In the genomic region with DNA sequence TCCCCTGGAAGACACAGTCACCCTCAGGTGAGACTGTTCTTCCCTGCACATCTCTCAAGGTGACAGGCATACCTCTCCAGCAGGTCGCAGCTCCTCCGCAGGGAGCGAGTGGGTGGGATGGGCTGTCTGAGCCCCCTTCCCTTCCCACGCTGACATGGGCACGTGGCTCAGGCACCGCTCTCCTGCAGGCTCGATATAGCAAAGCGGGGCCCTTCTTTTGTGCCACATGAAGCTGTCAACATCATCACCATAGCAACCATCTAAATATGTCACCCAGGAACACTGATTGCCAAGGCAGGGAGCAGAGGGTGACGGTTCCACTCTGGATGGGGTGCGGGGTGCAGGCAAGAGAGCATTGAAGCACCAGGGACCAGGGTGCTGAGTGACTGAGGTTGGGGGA, we compare ENCODE assay signal across 12 mouse cellular contexts. TPM values are rescaled to one million over a fixed set of nuclear protein-coding genes. Genes with fewer than 3 reads are reported as not detected.
DNase-seq lines count a peak whose midpoint lies in the region; ATAC-seq and TF ChIP-seq lines count a peak whose summit lies in the region.
"Had no signal": no experiment of that assay in that cellular context is flagged by ENCODE, and none has a peak within 500 bp of the region (broad histone marks: within the 10 kb centered on the region; RNA-seq: fewer than 3 reads in every experiment).

No protein-coding gene starts in this region.

- H3K36me3 ChIP-seq in limb, embryonic 13.5 days, result no peaks in the 10 kb centered on the region
- H3K36me3 ChIP-seq in limb, embryonic 10.5 days, result no peaks in the 10 kb centered on the region
- H3K36me3 ChIP-seq in liver, postnatal 0 days (replicated peaks; ENCODE audit: insufficient read depth, low read length), result no peaks in the 10 kb centered on the region
- H3K36me3 ChIP-seq: embryonic facial prominence, embryonic 12.5 days; intestine, embryonic 15.5 days had no signal

- no peak overlapping the region for H3K4me2 ChIP-seq in limb, embryonic 13.5 days (replicated peaks)
- no peak overlapping the region for H3K4me2 ChIP-seq in liver, postnatal 0 days (ENCODE audit: low read depth, low read length)
- H3K4me2 ChIP-seq: embryonic facial prominence, embryonic 12.5 days; intestine, embryonic 15.5 days had no signal

- H3K27ac ChIP-seq in limb, embryonic 13.5 days, result no peak overlapping the region
- H3K27ac ChIP-seq in limb, embryonic 10.5 days, result no peak overlapping the region
- no peak overlapping the region for H3K27ac ChIP-seq in liver, postnatal 0 days (ENCODE audit: low read depth)
- H3K27ac ChIP-seq: embryonic facial prominence, embryonic 12.5 days; intestine, embryonic 15.5 days had no signal

- DNase-seq in limb, embryonic 10.5 days (ENCODE audit: low spot score), result no peak
- peak; percentile 67 to 77 for DNase-seq in frontal cortex, adult 2 months (ENCODE audit: extremely low spot score in 1 of 2, low spot score in 1 of 2)
- peak; percentile 60 to 79 for DNase-seq in layer of hippocampus, postnatal 14 days (ENCODE audit: low spot score in 2 of 2)
- peak; percentile 79 to 89 for DNase-seq in right cerebral cortex, postnatal 10 days (ENCODE audit: low spot score in 2 of 2)
- DNase-seq in liver, postnatal 0 days, result no peak
- DNase-seq in thymus, postnatal 14 days, result no peak
- DNase-seq in liver, result no peak
- DNase-seq: gastrocnemius, postnatal 14 days; lung, adult 2 months had no signal

- TF ChIP-seq EP300 in liver, postnatal 0 days (IDR thresholded peaks at IDR 0.05; ENCODE audit: low read depth), result no peak

- no peaks in the 10 kb centered on the region for H3K9me3 ChIP-seq in limb, embryonic 13.5 days
- H3K9me3 ChIP-seq in limb, embryonic 10.5 days (replicated peaks), result no peaks in the 10 kb centered on the region
- H3K9me3 ChIP-seq in liver, postnatal 0 days (ENCODE audit: low read length), result no peaks in the 10 kb centered on the region
- H3K9me3 ChIP-seq: embryonic facial prominence, embryonic 12.5 days; intestine, embryonic 15.5 days had no signal

- peaks cover 29% of the 10 kb centered on the region for H3K27me3 ChIP-seq in limb, embryonic 13.5 days
- H3K27me3 ChIP-seq in limb, embryonic 10.5 days (ENCODE audit: low read depth, poor library complexity, severe bottlenecking), result peaks cover 35% of the 10 kb centered on the region
- H3K27me3 ChIP-seq in liver, postnatal 0 days (ENCODE audit: insufficient read depth, low read length), result no peaks in the 10 kb centered on the region

- 70% methylated on average over 10 of the region's 10 CpGs for WGBS in limb, embryonic 13.5 days
- WGBS in limb, embryonic 10.5 days, result 72% methylated on average over 10 of the region's 10 CpGs
- WGBS in liver, postnatal 0 days (ENCODE audit: insufficient replicate concordance), result 64% methylated on average over 10 of the region's 10 CpGs

- H3K4me1 ChIP-seq in limb, embryonic 13.5 days, result peaks cover 12% of the 10 kb centered on the region
- H3K4me1 ChIP-seq in limb, embryonic 10.5 days, result peaks cover 27% of the 10 kb centered on the region
- H3K4me1 ChIP-seq in liver, postnatal 0 days (ENCODE audit: insufficient read depth), result peaks cover 7% of the 10 kb centered on the region; the same call in 1 of the 2 replicates

- H3K9ac ChIP-seq in limb, embryonic 13.5 days, result 0 out of 2 replicates have a peak overlapping the region, but pooled peaks have one; percentile 13
- H3K9ac ChIP-seq in liver, postnatal 0 days (replicated peaks), result no peak overlapping the region
- H3K9ac ChIP-seq: embryonic facial prominence, embryonic 12.5 days; intestine, embryonic 15.5 days had no signal

- H3K4me3 ChIP-seq in limb, embryonic 13.5 days, result no peak overlapping the region
- no peak overlapping the region for H3K4me3 ChIP-seq in limb, embryonic 10.5 days
- H3K4me3 ChIP-seq in liver, postnatal 0 days (ENCODE audit: low read depth, low read length), result no peak overlapping the region
- H3K4me3 ChIP-seq: embryonic facial prominence, embryonic 12.5 days; intestine, embryonic 15.5 days had no signal

- no peak for ATAC-seq in limb, embryonic 13.5 days (ENCODE audit: low FRiP score, low read depth)
- ATAC-seq in liver, postnatal 0 days, result no peak
- ATAC-seq: intestine, embryonic 15.5 days had no signal

- TF ChIP-seq CTCF in liver, postnatal 0 days (IDR thresholded peaks at IDR 0.05; ENCODE audit: low read depth), result no peak

RNA-seq across cellular contexts. Expression of a gene that starts 13.6 kb away (rescaled TPM):
- polyA plus RNA-seq in limb, embryonic 13.5 days (2015; fragmentation: Nextera tagmentation; extraction: Ambion mirVana), result 7.4 and 9.0 TPM in 2 replicates
- 4.3 and 4.5 TPM in 2 replicates for polyA plus RNA-seq in limb, embryonic 10.5 days (2016; fragmentation: Nextera tagmentation; extraction: Ambion mirVana)
- 80.8 and 101 TPM in 2 replicates for polyA plus RNA-seq in frontal cortex, adult 2 months (2012; rRNA removed)
- 100 to 1,000 TPM; 170 to 173 TPM for total RNA-seq in layer of hippocampus, postnatal 14 days (2021)
- polyA plus RNA-seq in liver, postnatal 0 days (2015; fragmentation: Nextera tagmentation; extraction: Ambion mirVana), result 1.3 TPM in 2 replicates

RNA-seq across cellular contexts. Expression of a gene that starts 24.3 kb away (rescaled TPM):
- 0.15 and 0.33 TPM in 2 replicates for polyA plus RNA-seq in limb, embryonic 13.5 days (2015; fragmentation: Nextera tagmentation; extraction: Ambion mirVana)
- 0.11 and 0.18 TPM in 2 replicates for polyA plus RNA-seq in limb, embryonic 10.5 days (2016; fragmentation: Nextera tagmentation; extraction: Ambion mirVana)
- polyA plus RNA-seq in frontal cortex, adult 2 months (2012; rRNA removed), result 79.6 and 82.1 TPM in 2 replicates
- total RNA-seq in layer of hippocampus, postnatal 14 days (2021), result 100 to 1,000 TPM; 100 to 105 TPM
- not detected in 2 replicates for polyA plus RNA-seq in liver, postnatal 0 days (2015; fragmentation: Nextera tagmentation; extraction: Ambion mirVana)
- polyA plus RNA-seq: lung, adult 2 months had no signal

RNA-seq across cellular contexts. Expression of a gene that starts 36.1 kb away (rescaled TPM):
- polyA plus RNA-seq in limb, embryonic 13.5 days (2015; fragmentation: Nextera tagmentation; extraction: Ambion mirVana), result 19.2 and 20.0 TPM in 2 replicates
- polyA plus RNA-seq in limb, embryonic 10.5 days (2016; fragmentation: Nextera tagmentation; extraction: Ambion mirVana), result 10.9 and 14.7 TPM in 2 replicates
- polyA plus RNA-seq in frontal cortex, adult 2 months (2012; rRNA removed), result 67.1 and 70.1 TPM in 2 replicates
- total RNA-seq in layer of hippocampus, postnatal 14 days (2021), result 10 to 100 TPM; 63.9 to 70.2 TPM
- 4.6 and 4.7 TPM in 2 replicates for polyA plus RNA-seq in liver, postnatal 0 days (2015; fragmentation: Nextera tagmentation; extraction: Ambion mirVana)

RNA-seq across cellular contexts. Expression of a gene that starts 58.8 kb away (rescaled TPM):
- polyA plus RNA-seq in limb, embryonic 13.5 days (2015; fragmentation: Nextera tagmentation; extraction: Ambion mirVana), result 227 and 231 TPM in 2 replicates
- 284 and 291 TPM in 2 replicates for polyA plus RNA-seq in limb, embryonic 10.5 days (2016; fragmentation: Nextera tagmentation; extraction: Ambion mirVana)
- polyA plus RNA-seq in frontal cortex, adult 2 months (2012; rRNA removed), result 207 and 208 TPM in 2 replicates
- 100 to 1,000 TPM; 169 to 174 TPM for total RNA-seq in layer of hippocampus, postnatal 14 days (2021)
- 50.2 and 50.6 TPM in 2 replicates for polyA plus RNA-seq in liver, postnatal 0 days (2015; fragmentation: Nextera tagmentation; extraction: Ambion mirVana)

Comparison
In these comparisons a context has a peak if more than half of its experiments do, and no peak if none do; other contexts are left out.
1. DNase-seq: peak in frontal cortex, adult 2 months (2 of 2), layer of hippocampus, postnatal 14 days (2 of 2) and right cerebral cortex, postnatal 10 days (2 of 2); none in limb, embryonic 10.5 days (single experiment), liver, postnatal 0 days (single experiment), thymus, postnatal 14 days (single experiment) and liver (single experiment).
2. RNA of a gene that starts 24.3 kb away (polyA plus RNA-seq): 79.6 to 82.1 TPM in frontal cortex, adult 2 months; 0.11 to 0.18 TPM in limb, embryonic 10.5 days, 0.15 to 0.33 TPM in limb, embryonic 13.5 days and not detected in liver, postnatal 0 days; every median in the first group is over 10 times any median in the second.